Mouse (Mus musculus): Measurements from ENCODE around the gene Ckb. TPM values are rescaled to one million over a fixed set of nuclear protein-coding genes. Genes with fewer than 3 reads are reported as not detected.
"Not testable (repeated sequence)": the region's sequence is repeated elsewhere in the genome, so short reads cannot be mapped to it uniquely, and the experiment has no call there.

Ckb gene
- total RNA-seq (2022), result 1,000 to 10,000 TPM; 1,127 to 1,400 (median 1,206) TPM

- peak; percentile 91 to 95 for DNase-seq (ENCODE audit: low spot score in 2 of 2)
Observed at GRCm38 (mm10) chr12:111672176-111672575, at the start of gene Ckb. Ckb (minus strand) TSS chr12:111672338.

GRCm38 (mm10) chr12:111720222-111720621 lies 48.1 kb upstream of the Ckb start:
- DNase-seq (ENCODE audit: low spot score in 2 of 2), result no peak

GRCm38 (mm10) chr12:111718656-111719055 lies 46.5 kb upstream of the Ckb start:
- DNase-seq (ENCODE audit: low spot score in 2 of 2), result no peak

- no peak for DNase-seq (ENCODE audit: low spot score in 2 of 2)
Observed at GRCm38 (mm10) chr12:111716505-111716904, 44.4 kb upstream of the Ckb start.

GRCm38 (mm10) chr12:111713880-111714279 lies 41.7 kb upstream of the Ckb start:
- DNase-seq (ENCODE audit: low spot score in 2 of 2), result not testable (repeated sequence)

- peak; percentile 83 to 87 for DNase-seq (ENCODE audit: low spot score in 2 of 2)
Observed at GRCm38 (mm10) chr12:111713004-111713651, 41.0 kb upstream of the Ckb start, which contains the start of the genes Bag5 and Apopt1. Bag5 (minus strand) TSS chr12:111713257. Apopt1 (plus strand) TSS chr12:111713261.

GRCm38 (mm10) chr12:111712476-111712875 lies 40.3 kb upstream of the Ckb start:
- no peak for DNase-seq (ENCODE audit: low spot score in 2 of 2)

GRCm38 (mm10) chr12:111710091-111710490 lies 38.0 kb upstream of the Ckb start:
- DNase-seq (ENCODE audit: low spot score in 2 of 2), result no peak

GRCm38 (mm10) chr12:111708181-111708580 lies 36.0 kb upstream of the Ckb start:
- no peak for DNase-seq (ENCODE audit: low spot score in 2 of 2)

- no peak for DNase-seq (ENCODE audit: low spot score in 2 of 2)
Observed at GRCm38 (mm10) chr12:111705186-111705973, 33.2 kb upstream of the Ckb start.

GRCm38 (mm10) chr12:111704609-111705008 lies 32.5 kb upstream of the Ckb start:
- no peak for DNase-seq (ENCODE audit: low spot score in 2 of 2)

- no peak for DNase-seq (ENCODE audit: low spot score in 2 of 2)
Observed at GRCm38 (mm10) chr12:111703301-111703700, 31.2 kb upstream of the Ckb start.

GRCm38 (mm10) chr12:111700920-111701458 lies 28.9 kb upstream of the Ckb start:
- DNase-seq (ENCODE audit: low spot score in 2 of 2), result no peak

- no peak for DNase-seq (ENCODE audit: low spot score in 2 of 2)
Observed at GRCm38 (mm10) chr12:111699542-111699941, 27.4 kb upstream of the Ckb start.

GRCm38 (mm10) chr12:111698346-111698913 lies 26.3 kb upstream of the Ckb start:
- no peak for DNase-seq (ENCODE audit: low spot score in 2 of 2)

GRCm38 (mm10) chr12:111697708-111698107 lies 25.6 kb upstream of the Ckb start:
- no peak for DNase-seq (ENCODE audit: low spot score in 2 of 2)

GRCm38 (mm10) chr12:111696239-111696638 lies 24.1 kb upstream of the Ckb start:
- DNase-seq (ENCODE audit: low spot score in 2 of 2), result peak in 1 of 2 experiments; percentile 79

- peak; percentile 65 to 70 for DNase-seq (ENCODE audit: low spot score in 2 of 2)
Observed at GRCm38 (mm10) chr12:111694880-111695804, 23.0 kb upstream of the Ckb start.

GRCm38 (mm10) chr12:111694271-111694781 lies 22.2 kb upstream of the Ckb start:
- peak in 1 of 2 experiments; percentile 61 for DNase-seq (ENCODE audit: low spot score in 2 of 2)
